9 mouse cellular contexts compared by ENCODE assay signal in genomic region chrX:142314307-142315024, GRCm38 (mm10). TPM values are rescaled to one million over a fixed set of nuclear protein-coding genes. Genes with fewer than 3 reads are reported as not detected.
DNase-seq lines count a peak whose midpoint lies in the region; ATAC-seq and TF ChIP-seq lines count a peak whose summit lies in the region.
"Had no signal": no experiment of that assay in that cellular context is flagged by ENCODE, and none has a peak within 500 bp of the region (broad histone marks: within the 10 kb centered on the region; RNA-seq: fewer than 3 reads in every experiment).

No protein-coding gene starts in this region.

- H3K4me1 ChIP-seq in liver, embryonic 14.5 days (replicated peaks; ENCODE audit: control insufficient read depth in 2 of 2, insufficient read depth in 2 of 2, low read length in 1 of 2): no peaks in the 10 kb centered on the region
- H3K4me1 ChIP-seq: embryonic facial prominence, embryonic 15.5 days had no signal

- intact Hi-C loops in gastrocnemius, postnatal 36 days (cut with DNase I): loop anchor here (5.0 kb wide), 2 partner anchors 77 to 112 kb away; no protein-coding TSS in a partner anchor

- peak; percentile 71 for TF ChIP-seq CTCF in liver, embryonic 14.5 days (IDR thresholded peaks at IDR 0.05; ENCODE audit: low read depth)

- TF ChIP-seq EP300 in liver, embryonic 14.5 days (IDR thresholded peaks at IDR 0.05; ENCODE audit: low read depth): no peak

- peak; percentile 29 for DNase-seq in A20 (ENCODE audit: low read depth, low spot score)
- peak; percentile 42 to 62 for DNase-seq in adrenal gland, adult 18-20 months (ENCODE audit: low spot score in 2 of 2)
- peak; percentile 74 for DNase-seq in embryo, embryonic 10 days (ENCODE audit: low spot score)
- DNase-seq in gastrocnemius, postnatal 36 days: peak; percentile 27 to 42
- peak; percentile 62 to 75 for DNase-seq in kidney, postnatal 25 days
- DNase-seq in liver, embryonic 14.5 days (ENCODE audit: low read depth in 3 of 3, low spot score in 3 of 3): peak; percentile 7 to 22 (median 18)
- peak; percentile 28 for DNase-seq in ovary, adult 18-20 months (ENCODE audit: low spot score)
- peak; percentile 66 for DNase-seq in thymus, postnatal 4 days

- ATAC-seq in liver, embryonic 14.5 days (ENCODE audit: insufficient read depth): no peak

- no peaks in the 10 kb centered on the region for H3K36me3 ChIP-seq in liver, embryonic 14.5 days (replicated peaks; ENCODE audit: control insufficient read depth, insufficient read depth, low read depth)
- H3K36me3 ChIP-seq: embryonic facial prominence, embryonic 15.5 days had no signal

- no peak overlapping the region for H3K4me2 ChIP-seq in liver, embryonic 14.5 days (ENCODE audit: low read depth)
- H3K4me2 ChIP-seq: embryonic facial prominence, embryonic 15.5 days had no signal

- no peaks in the 10 kb centered on the region for H3K9me3 ChIP-seq in liver, embryonic 14.5 days (ENCODE audit: control insufficient read depth, low read length)
- H3K9me3 ChIP-seq: embryonic facial prominence, embryonic 15.5 days had no signal

- no peak overlapping the region for H3K4me3 ChIP-seq in liver, embryonic 14.5 days (ENCODE audit: insufficient read depth in 1 of 2, low read depth in 2 of 2, low read length in 2 of 2)
- H3K4me3 ChIP-seq: embryonic facial prominence, embryonic 15.5 days had no signal

- H3K27ac ChIP-seq in liver, embryonic 14.5 days: no peak overlapping the region
- H3K27ac ChIP-seq: embryonic facial prominence, embryonic 15.5 days had no signal

- WGBS in liver, embryonic 14.5 days (ENCODE audit: insufficient replicate concordance): 39% methylated on average over 11 of the region's 11 CpGs

- no peak overlapping the region for H3K9ac ChIP-seq in liver, embryonic 14.5 days (replicated peaks)
- H3K9ac ChIP-seq: embryonic facial prominence, embryonic 15.5 days had no signal

- H3K27me3 ChIP-seq in liver, embryonic 14.5 days (ENCODE audit: control insufficient read depth, insufficient read depth, low read length): no peaks in the 10 kb centered on the region

RNA-seq across cellular contexts. Expression of gene Kcne1l, which starts 8.4 kb away (rescaled TPM):
- total RNA-seq in adrenal gland, adult 18-20 months (2021): under 1 TPM; 0.20 to 0.96 TPM
- 1 to 10 TPM; 3.5 to 4.1 TPM for total RNA-seq in gastrocnemius, postnatal 36 days (2021)
- polyA plus RNA-seq in liver, embryonic 14.5 days (2012; rRNA removed): 0.47 and 0.50 TPM in 2 replicates
- 0.56 and 1.1 TPM in 2 replicates for polyA plus RNA-seq in liver, embryonic 14.5 days (2014; fragmentation: Nextera tagmentation; extraction: Ambion mirVana)

Comparison
In these comparisons a context has a peak if more than half of its experiments do, and no peak if none do; other contexts are left out.
1. DNase-seq: peak in every context shown above with its lines; median percentile 74 in embryo, embryonic 10 days; 68 in kidney, postnatal 25 days; 66 in thymus, postnatal 4 days; 52 in adrenal gland, adult 18-20 months; 34 in gastrocnemius, postnatal 36 days; 29 in A20; 28 in ovary, adult 18-20 months; 18 in liver, embryonic 14.5 days.